Mouse (Mus musculus): Measurements from ENCODE around the gene Tbcc.

- TF ChIP-seq CTCF (IDR thresholded peaks at IDR 0.05; ENCODE audit: extremely low read depth, insufficient read depth, low read length) = no peak
- TF ChIP-seq POLR2A (IDR thresholded peaks at IDR 0.05; ENCODE audit: extremely low read depth, insufficient read depth, low read length) = no peak
Measured at GRCm38 (mm10) chr17:46885910-46886643, 4.4 kb upstream of the Tbcc start.

Data from cortical plate, adult 2 months (tissue).